Mouse (Mus musculus): ENCODE data around the gene Zbtb7b. TPM values are rescaled to one million over a fixed set of nuclear protein-coding genes. Genes with fewer than 3 reads are reported as not detected.

Zbtb7b gene
- polyA plus RNA-seq, 1 experiment from 2014 or later, result 0.39 TPM

DNA sequence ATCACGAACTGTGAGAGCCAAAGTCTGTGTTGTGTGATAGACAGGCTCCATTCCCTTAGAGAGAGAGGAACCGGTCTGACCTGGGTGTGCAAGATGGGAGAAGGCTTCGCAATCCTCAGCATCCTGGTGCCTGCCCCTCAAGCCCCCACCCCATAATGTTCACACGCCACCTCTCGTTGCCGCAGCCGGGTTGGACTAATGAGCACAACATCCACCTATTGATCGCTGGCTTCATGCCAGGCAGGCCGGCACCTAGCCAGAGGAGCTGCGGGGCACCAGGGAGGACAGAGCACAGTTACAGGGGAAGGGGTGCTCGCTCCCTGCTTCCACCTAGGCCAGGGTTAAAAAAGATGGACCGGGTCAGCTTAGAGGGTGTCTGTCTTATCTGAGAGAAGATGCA, 62.1 kb downstream of the Zbtb7b start:
- Histone ChIP-seq H3K36me3 (peaks cover 26% of the 10 kb centered on the region), H3K27me3 (ENCODE audit: low read depth, poor library complexity, severe bottlenecking) (peaks cover 81% of the 10 kb centered on the region), H3K27ac (replicated peaks) (peak overlapping the region; percentile 14; the same call in 1 of the 2 replicates), H3K9me3 (replicated peaks) (no peaks in the 10 kb centered on the region), H3K4me1 (peaks cover 79% of the 10 kb centered on the region), H3K4me3 (peak overlapping the region; percentile 5; the same call in 1 of the 2 replicates)
- no peak for DNase-seq (ENCODE audit: low spot score)
- WGBS, result 47% methylated on average over 12 of the region's 12 CpGs

DNA sequence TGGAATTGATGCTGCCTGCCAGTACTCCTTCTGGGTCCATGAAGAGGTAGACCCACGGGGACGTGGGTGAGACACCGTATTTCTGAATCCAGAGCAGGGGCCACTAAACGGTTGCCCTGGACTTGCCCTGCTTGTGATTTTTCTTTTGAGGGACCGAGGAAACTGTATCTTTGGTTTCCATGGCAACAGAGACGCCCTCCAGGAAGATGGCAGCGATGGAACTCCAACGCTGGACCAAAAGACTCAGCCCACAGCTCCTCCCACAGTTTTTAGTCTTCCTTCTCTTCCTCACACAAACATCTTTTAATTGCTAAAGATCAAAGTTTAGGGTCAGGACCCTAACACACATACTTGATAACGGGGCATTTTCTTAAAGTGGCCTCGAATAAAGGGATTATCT, 62.6 kb downstream of the Zbtb7b start:
- Histone ChIP-seq H3K4me3 (no peak overlapping the region), H3K36me3 (peaks cover 26% of the 10 kb centered on the region), H3K4me1 (peaks cover 79% of the 10 kb centered on the region), H3K9me3 (replicated peaks) (no peaks in the 10 kb centered on the region), H3K27ac (replicated peaks) (no peak overlapping the region), H3K27me3 (ENCODE audit: low read depth, poor library complexity, severe bottlenecking) (peaks cover 86% of the 10 kb centered on the region)
- 31% methylated on average over 10 of the region's 10 CpGs for WGBS
- no peak for DNase-seq (ENCODE audit: low spot score)

DNA sequence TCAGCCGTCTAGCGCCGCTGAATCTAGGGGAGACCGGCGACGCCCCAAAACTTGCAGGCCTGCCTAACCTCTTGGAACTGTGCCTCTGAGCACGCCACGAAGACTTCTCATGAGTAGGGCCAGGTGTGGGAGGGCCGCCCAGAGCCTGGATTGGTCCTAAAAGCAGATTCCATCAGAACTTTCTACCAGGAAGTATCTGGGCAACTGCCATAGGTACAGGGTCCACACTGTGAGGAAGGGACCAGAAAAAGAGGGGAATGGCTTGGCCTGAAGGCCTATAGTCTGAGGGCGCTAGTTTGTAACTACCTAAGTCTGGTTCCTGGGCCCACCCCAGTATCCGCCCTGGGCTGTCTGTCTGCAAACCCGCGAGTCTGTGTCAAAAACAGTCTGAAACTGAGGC, 63.0 kb downstream of the Zbtb7b start:
- Histone ChIP-seq H3K9me3 (replicated peaks) (no peaks in the 10 kb centered on the region), H3K27me3 (ENCODE audit: low read depth, poor library complexity, severe bottlenecking) (peaks cover 90% of the 10 kb centered on the region), H3K36me3 (peaks cover 26% of the 10 kb centered on the region), H3K4me3 (no peak overlapping the region), H3K4me1 (peaks cover 77% of the 10 kb centered on the region), H3K27ac (replicated peaks) (no peak overlapping the region; the same call in 1 of the 2 replicates)
- WGBS, result 68% methylated on average over 13 of the region's 13 CpGs
- no peak for DNase-seq (ENCODE audit: low spot score)

- H3K9me3 ChIP-seq (replicated peaks), result no peaks in the 10 kb centered on the region
- no peak overlapping the region for H3K27ac ChIP-seq (replicated peaks)
- H3K4me1 ChIP-seq, result peaks cover 71% of the 10 kb centered on the region
- peaks cover 26% of the 10 kb centered on the region for H3K36me3 ChIP-seq
- WGBS, result 18% methylated on average over 10 of the region's 10 CpGs
- H3K4me3 ChIP-seq, result no peak overlapping the region
- peak; percentile 63 for DNase-seq (ENCODE audit: low spot score)
- H3K27me3 ChIP-seq (ENCODE audit: low read depth, poor library complexity, severe bottlenecking), result peaks cover 96% of the 10 kb centered on the region
Measured at GRCm38 (mm10) chr3:89330948-89331347, 63.6 kb downstream of the Zbtb7b start.

GRCm38 (mm10) chr3:89330346-89330745, 64.2 kb downstream of the Zbtb7b start:
- DNase-seq (ENCODE audit: low spot score), result no peak
- peaks cover 65% of the 10 kb centered on the region for H3K4me1 ChIP-seq
- no peak overlapping the region for H3K4me3 ChIP-seq
- H3K9me3 ChIP-seq (replicated peaks), result no peaks in the 10 kb centered on the region
- H3K36me3 ChIP-seq, result peaks cover 25% of the 10 kb centered on the region
- peaks cover 96% of the 10 kb centered on the region for H3K27me3 ChIP-seq (ENCODE audit: low read depth, poor library complexity, severe bottlenecking)
- H3K27ac ChIP-seq (replicated peaks), result no peak overlapping the region
- 74% methylated on average over 3 of the region's 3 CpGs for WGBS

DNA sequence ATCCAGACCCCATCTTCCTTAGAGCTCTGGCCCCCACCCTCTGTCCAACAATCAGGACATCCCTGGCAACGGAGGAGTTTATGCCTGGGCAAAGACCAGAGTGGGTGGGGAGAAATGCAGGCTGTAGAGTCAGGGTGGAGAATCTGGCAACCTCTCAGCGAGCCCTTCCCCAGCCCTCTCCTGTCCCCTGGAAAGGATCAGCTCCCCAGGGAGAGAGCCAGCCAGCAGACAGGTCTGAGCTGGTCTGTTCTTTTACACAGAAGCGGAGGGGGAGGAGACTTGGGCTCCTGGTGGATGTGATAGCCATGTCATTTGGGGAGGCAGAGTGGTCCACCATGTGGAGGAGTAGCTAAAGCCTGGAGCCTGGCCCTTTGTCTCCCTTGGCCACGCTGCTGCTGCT, 66.0 kb downstream of the Zbtb7b start:
- Histone ChIP-seq H3K4me1 (peaks cover 53% of the 10 kb centered on the region), H3K27me3 (ENCODE audit: low read depth, poor library complexity, severe bottlenecking) (peaks cover 95% of the 10 kb centered on the region), H3K27ac (replicated peaks) (0 out of 2 replicates have a peak overlapping the region, but pooled peaks have one; percentile 10), H3K36me3 (peaks cover 8% of the 10 kb centered on the region), H3K9me3 (replicated peaks) (no peaks in the 10 kb centered on the region), H3K4me3 (no peak overlapping the region)
- no peak for DNase-seq (ENCODE audit: low spot score)
- 15% methylated on average over 4 of the region's 4 CpGs for WGBS

Other genes with a start within 250 kb of the Zbtb7b start
- 6.3 and 10.6 TPM in 2 replicates for gene Hcn3, start 234.6 kb downstream of the Zbtb7b start, polyA plus RNA-seq (2016; fragmentation: Nextera tagmentation; extraction: Ambion mirVana)
- gene Clk2, start 230.0 kb downstream of the Zbtb7b start, polyA plus RNA-seq (2016; fragmentation: Nextera tagmentation; extraction: Ambion mirVana), result 33.8 and 34.0 TPM in 2 replicates
- gene Scamp3, start 217.3 kb downstream of the Zbtb7b start, polyA plus RNA-seq (2016; fragmentation: Nextera tagmentation; extraction: Ambion mirVana), result 99.2 and 104 TPM in 2 replicates
- gene Fam189b, start 211.6 kb downstream of the Zbtb7b start, polyA plus RNA-seq (2016; fragmentation: Nextera tagmentation; extraction: Ambion mirVana), result 31.0 and 35.0 TPM in 2 replicates
- 37.1 and 41.5 TPM in 2 replicates for gene Gba, start 191.8 kb downstream of the Zbtb7b start, polyA plus RNA-seq (2016; fragmentation: Nextera tagmentation; extraction: Ambion mirVana)
- gene Thbs3, start 179.6 kb downstream of the Zbtb7b start, polyA plus RNA-seq (2016; fragmentation: Nextera tagmentation; extraction: Ambion mirVana), result 82.2 and 108 TPM in 2 replicates
- gene Mtx1, start 167.7 kb downstream of the Zbtb7b start, polyA plus RNA-seq (2016; fragmentation: Nextera tagmentation; extraction: Ambion mirVana), result 238 TPM in 2 replicates
- 1.8 and 3.4 TPM in 2 replicates for gene Muc1, start 165.7 kb downstream of the Zbtb7b start, polyA plus RNA-seq (2016; fragmentation: Nextera tagmentation; extraction: Ambion mirVana)
- gene Krtcap2, start 148.8 kb downstream of the Zbtb7b start, polyA plus RNA-seq (2016; fragmentation: Nextera tagmentation; extraction: Ambion mirVana), result 268 and 282 TPM in 2 replicates
- gene Trim46, start 148.5 kb downstream of the Zbtb7b start, polyA plus RNA-seq (2016; fragmentation: Nextera tagmentation; extraction: Ambion mirVana), result 5.7 and 11.5 TPM in 2 replicates
- gene Dpm3, start 135.4 kb downstream of the Zbtb7b start, polyA plus RNA-seq (2016; fragmentation: Nextera tagmentation; extraction: Ambion mirVana), result 94.9 and 101 TPM in 2 replicates
- 29.8 and 34.3 TPM in 2 replicates for gene Slc50a1, start 124.2 kb downstream of the Zbtb7b start, polyA plus RNA-seq (2016; fragmentation: Nextera tagmentation; extraction: Ambion mirVana)
- 11.8 TPM in 2 replicates for gene Efna1, start 113.6 kb downstream of the Zbtb7b start, polyA plus RNA-seq (2016; fragmentation: Nextera tagmentation; extraction: Ambion mirVana)
- 3.9 and 7.0 TPM in 2 replicates for gene Efna3, start 71.8 kb downstream of the Zbtb7b start, polyA plus RNA-seq (2016; fragmentation: Nextera tagmentation; extraction: Ambion mirVana)
- 20.5 and 21.9 TPM in 2 replicates for gene Efna4, start 56.7 kb downstream of the Zbtb7b start, polyA plus RNA-seq (2016; fragmentation: Nextera tagmentation; extraction: Ambion mirVana)
- gene Adam15, start 44.8 kb downstream of the Zbtb7b start, polyA plus RNA-seq (2016; fragmentation: Nextera tagmentation; extraction: Ambion mirVana), result 30.5 and 34.9 TPM in 2 replicates
- 0.11 and 0.12 TPM in 2 replicates for gene Dcst2, start 32.8 kb downstream of the Zbtb7b start, polyA plus RNA-seq (2016; fragmentation: Nextera tagmentation; extraction: Ambion mirVana)
- gene Dcst1, start 29.5 kb downstream of the Zbtb7b start, polyA plus RNA-seq (2016; fragmentation: Nextera tagmentation; extraction: Ambion mirVana), result 0.11 and 0.20 TPM in 2 replicates
- gene Lenep, start 8.0 kb upstream of the Zbtb7b start, polyA plus RNA-seq (2016; fragmentation: Nextera tagmentation; extraction: Ambion mirVana), result 0.68 and 1.2 TPM in 2 replicates
- gene Flad1, start 17.1 kb upstream of the Zbtb7b start, polyA plus RNA-seq (2016; fragmentation: Nextera tagmentation; extraction: Ambion mirVana), result 27.9 and 34.2 TPM in 2 replicates
- 540 and 645 TPM in 2 replicates for gene Cks1b, start 23.6 kb upstream of the Zbtb7b start, polyA plus RNA-seq (2016; fragmentation: Nextera tagmentation; extraction: Ambion mirVana)
- 51.8 TPM in 2 replicates for gene Shc1, start 23.7 kb upstream of the Zbtb7b start, polyA plus RNA-seq (2016; fragmentation: Nextera tagmentation; extraction: Ambion mirVana)
- gene Pygo2, start 35.4 kb upstream of the Zbtb7b start, polyA plus RNA-seq (2016; fragmentation: Nextera tagmentation; extraction: Ambion mirVana), result 41.9 and 43.3 TPM in 2 replicates
- 18.6 and 19.9 TPM in 2 replicates for gene Pbxip1, start 41.9 kb upstream of the Zbtb7b start, polyA plus RNA-seq (2016; fragmentation: Nextera tagmentation; extraction: Ambion mirVana)
- gene Pmvk, start 59.8 kb upstream of the Zbtb7b start, polyA plus RNA-seq (2016; fragmentation: Nextera tagmentation; extraction: Ambion mirVana), result 79.0 and 79.2 TPM in 2 replicates
- gene Kcnn3, start 125.4 kb upstream of the Zbtb7b start, polyA plus RNA-seq (2016; fragmentation: Nextera tagmentation; extraction: Ambion mirVana), result 0.68 and 1.1 TPM in 2 replicates

Measured in midbrain, embryonic 10.5 days (tissue).